Comparison of ENCODE assay signal across 10 mouse cellular contexts in the genomic region with DNA sequence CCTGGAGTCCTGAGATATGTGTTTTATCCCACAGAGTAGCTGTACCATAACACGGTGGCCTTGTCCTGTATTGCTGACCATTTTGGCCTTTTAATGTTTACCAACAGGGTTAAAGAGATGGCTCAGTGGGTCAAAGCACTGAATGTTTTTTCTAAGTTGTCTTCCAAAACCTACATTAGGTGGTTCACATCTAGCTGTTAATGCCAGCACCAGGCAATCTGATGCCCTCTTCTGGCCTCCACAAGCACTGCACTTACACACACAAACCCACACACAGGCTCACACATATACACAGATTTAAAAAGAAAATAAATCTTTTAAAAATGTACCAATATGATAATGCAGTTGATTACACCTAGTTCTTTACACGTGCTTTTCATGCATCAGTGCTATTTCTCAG. TPM values are rescaled to one million over a fixed set of nuclear protein-coding genes. Genes with fewer than 3 reads are reported as not detected.
DNase-seq lines count a peak whose midpoint lies in the region; ATAC-seq and TF ChIP-seq lines count a peak whose summit lies in the region.
"Had no signal": no experiment of that assay in that cellular context is flagged by ENCODE, and none has a peak within 500 bp of the region (broad histone marks: within the 10 kb centered on the region; RNA-seq: fewer than 3 reads in every experiment).

No protein-coding gene starts in this region.

- no peaks in the 10 kb centered on the region for H3K9me3 ChIP-seq in kidney, postnatal 0 days (replicated peaks; ENCODE audit: low read length)
- H3K9me3 ChIP-seq in ES-E14 (ENCODE audit: control insufficient read depth, insufficient read depth, low read depth, low read length) = no peaks in the 10 kb centered on the region
- H3K9me3 ChIP-seq in hindbrain, embryonic 11.5 days (ENCODE audit: control insufficient read depth, low read length) = no peaks in the 10 kb centered on the region
- H3K9me3 ChIP-seq: embryonic facial prominence, embryonic 13.5 days; lung, embryonic 15.5 days had no signal

- WGBS in kidney, postnatal 0 days = 85% methylated on average over 2 of the region's 2 CpGs
- WGBS in hindbrain, embryonic 11.5 days = 84% methylated on average over 2 of the region's 2 CpGs

- no peak for DNase-seq in kidney, postnatal 0 days (ENCODE audit: low spot score)
- no peak for DNase-seq in kidney, postnatal 14 days
- peak; percentile 41 for DNase-seq in 416B (ENCODE audit: low read depth)
- no peak for DNase-seq in ES-E14 (ENCODE audit: low read depth, low spot score)
- no peak for DNase-seq in hindbrain, embryonic 11.5 days (ENCODE audit: low spot score)
- DNase-seq in left cerebral cortex, adult 9 months (ENCODE audit: low spot score in 2 of 2) = no peak

- H3K9ac ChIP-seq in kidney, postnatal 0 days (ENCODE audit: low read depth, low read length) = no peak overlapping the region
- H3K9ac ChIP-seq in ES-E14 (ENCODE audit: insufficient read depth, low read depth, low read length, poor library complexity, severe bottlenecking) = no peak overlapping the region
- no peak overlapping the region for H3K9ac ChIP-seq in hindbrain, embryonic 11.5 days (ENCODE audit: low read depth, low read length)
- H3K9ac ChIP-seq: embryonic facial prominence, embryonic 13.5 days; hindbrain, embryonic 14.5 days; lung, embryonic 15.5 days had no signal

- no peak overlapping the region for H3K4me2 ChIP-seq in kidney, postnatal 0 days (ENCODE audit: low read length)
- no peak overlapping the region for H3K4me2 ChIP-seq in hindbrain, embryonic 11.5 days (replicated peaks; ENCODE audit: low read depth, low read length)
- H3K4me2 ChIP-seq: embryonic facial prominence, embryonic 13.5 days; hindbrain, embryonic 14.5 days; lung, embryonic 15.5 days had no signal

- in situ Hi-C loops in ES-E14 (cut with MboI; ENCODE audit: low sequenced_read_pairs in 2 of 2, unreplicated experiment in 2 of 2) = no loop called here

- no peaks in the 10 kb centered on the region for H3K4me1 ChIP-seq in kidney, postnatal 0 days (replicated peaks; ENCODE audit: insufficient read depth, low read length)
- H3K4me1 ChIP-seq in ES-E14 (ENCODE audit: control insufficient read depth in 2 of 2, insufficient read depth in 2 of 2, low read length in 2 of 2, poor library complexity in 1 of 2) = no peaks in the 10 kb centered on the region
- H3K4me1 ChIP-seq in hindbrain, embryonic 11.5 days (replicated peaks; ENCODE audit: control insufficient read depth, insufficient read depth, low read length) = no peaks in the 10 kb centered on the region
- H3K4me1 ChIP-seq: embryonic facial prominence, embryonic 13.5 days; lung, embryonic 15.5 days had no signal

- no peaks in the 10 kb centered on the region for H3K27me3 ChIP-seq in kidney, postnatal 0 days (ENCODE audit: insufficient read depth, low read length)
- no peaks in the 10 kb centered on the region for H3K27me3 ChIP-seq in hindbrain, embryonic 11.5 days (ENCODE audit: control insufficient read depth, insufficient read depth, low read length)
- H3K27me3 ChIP-seq: embryonic facial prominence, embryonic 13.5 days; lung, embryonic 15.5 days had no signal

- H3K27ac ChIP-seq in kidney, postnatal 0 days = no peak overlapping the region
- H3K27ac ChIP-seq in ES-E14 (ENCODE audit: insufficient read depth, low read depth, low read length, poor library complexity, severe bottlenecking) = no peak overlapping the region
- H3K27ac ChIP-seq in hindbrain, embryonic 11.5 days (ENCODE audit: low read depth, low read length) = no peak overlapping the region
- H3K27ac ChIP-seq: embryonic facial prominence, embryonic 13.5 days; hindbrain, embryonic 14.5 days; lung, embryonic 15.5 days had no signal

- TF ChIP-seq CTCF in kidney, postnatal 0 days (IDR thresholded peaks at IDR 0.05; ENCODE audit: low read depth) = peak; percentile 53

- 0 out of 2 replicates have a peak, but pooled peaks cover 8% of the 10 kb centered on the region for H3K36me3 ChIP-seq in kidney, postnatal 0 days (ENCODE audit: insufficient read depth, low read length)
- no peaks in the 10 kb centered on the region for H3K36me3 ChIP-seq in ES-E14 (ENCODE audit: control insufficient read depth, insufficient read depth, low read length, poor library complexity, severe bottlenecking)
- H3K36me3 ChIP-seq in hindbrain, embryonic 11.5 days (ENCODE audit: control insufficient read depth, insufficient read depth, low read length) = no peaks in the 10 kb centered on the region
- H3K36me3 ChIP-seq: lung, embryonic 15.5 days had no signal

- ATAC-seq in kidney, postnatal 0 days (replicated peaks; ENCODE audit: low FRiP score, low read depth) = no peak
- peak; percentile 85 for ATAC-seq in megakaryocyte progenitor cell, adult 5-6 weeks (replicated peaks; ENCODE audit: poor library complexity)
- ATAC-seq in hindbrain, embryonic 11.5 days (ENCODE audit: low FRiP score) = no peak

- no peak overlapping the region for H3K4me3 ChIP-seq in kidney, postnatal 0 days (replicated peaks; ENCODE audit: low read depth, low read length)
- H3K4me3 ChIP-seq in ES-E14 (ENCODE audit: insufficient read depth in 1 of 2, low read depth in 1 of 2, low read length in 2 of 2, poor library complexity in 1 of 2, severe bottlenecking in 1 of 2) = no peak overlapping the region
- H3K4me3 ChIP-seq in hindbrain, embryonic 11.5 days (ENCODE audit: low read depth, low read length) = no peak overlapping the region
- H3K4me3 ChIP-seq: embryonic facial prominence, embryonic 13.5 days; lung, embryonic 15.5 days had no signal

TF ChIP-seq in ES-E14, 5 proteins besides CTCF, POLR2A, EP300 and RAD21:
- TF ChIP-seq CHD2 (IDR thresholded peaks at IDR 0.05; ENCODE audit: low read depth, low read length) = no peak
- TF ChIP-seq ZC3H11A (IDR thresholded peaks at IDR 0.05; ENCODE audit: borderline replicate concordance, low read depth, low read length) = 0 out of 2 replicates have a peak, but pooled peaks have one; percentile 28

RNA-seq across cellular contexts. Expression of a gene that starts 17.7 kb away (rescaled TPM):
- 22.8 and 24.6 TPM in 2 replicates for polyA plus RNA-seq in kidney, postnatal 0 days (2015; fragmentation: Nextera tagmentation; extraction: Ambion mirVana)
- total RNA-seq in ES-E14 (2012; rRNA removed) = 57.7 and 63.4 TPM in 2 replicates
- total RNA-seq in megakaryocyte progenitor cell, adult 5-6 weeks (2015) = 17.3 and 21.2 TPM in 2 replicates
- 44.9 and 46.5 TPM in 2 replicates for total RNA-seq in megakaryocyte progenitor cell, adult 5-6 weeks (2017)
- polyA plus RNA-seq in hindbrain, embryonic 11.5 days (2014; fragmentation: Nextera tagmentation; extraction: Ambion mirVana) = 35.9 and 42.2 TPM in 2 replicates

RNA-seq across cellular contexts. Expression of a gene that starts 19.3 kb away (rescaled TPM):
- polyA plus RNA-seq in kidney, postnatal 0 days (2015; fragmentation: Nextera tagmentation; extraction: Ambion mirVana) = 11.1 and 12.2 TPM in 2 replicates
- total RNA-seq in ES-E14 (2012; rRNA removed) = 12.2 and 13.8 TPM in 2 replicates
- 5.2 and 25.4 TPM in 2 replicates for total RNA-seq in megakaryocyte progenitor cell, adult 5-6 weeks (2015)
- 8.9 and 13.4 TPM in 2 replicates for total RNA-seq in megakaryocyte progenitor cell, adult 5-6 weeks (2017)
- 12.6 and 18.4 TPM in 2 replicates for polyA plus RNA-seq in hindbrain, embryonic 11.5 days (2014; fragmentation: Nextera tagmentation; extraction: Ambion mirVana)
